Mouse (Mus musculus): ENCODE results near the gene Slc16a5. TPM values are rescaled to one million over a fixed set of nuclear protein-coding genes. Genes with fewer than 3 reads are reported as not detected.

Gene Slc16a5
- total RNA-seq, 2 experiments from 2014 or later, result 0.36 TPM; not detected in 1

- DNase-seq, result no peak
Observed at GRCm38 (mm10) chr11:115515021-115515420, 52.7 kb downstream of the Slc16a5 start.

GRCm38 (mm10) chr11:115516942-115517341 is 54.7 kb downstream of the Slc16a5 start:
- DNase-seq, result no peak

GRCm38 (mm10) chr11:115518693-115519092 is 56.4 kb downstream of the Slc16a5 start:
- DNase-seq, result no peak

- no peak for DNase-seq
Observed at GRCm38 (mm10) chr11:115519581-115519980, 57.3 kb downstream of the Slc16a5 start.

- DNase-seq, result no peak
Observed at GRCm38 (mm10) chr11:115520218-115520617, 57.9 kb downstream of the Slc16a5 start.

GRCm38 (mm10) chr11:115521080-115521479 is 58.8 kb downstream of the Slc16a5 start:
- DNase-seq, result no peak

GRCm38 (mm10) chr11:115522238-115522637 is 60.0 kb downstream of the Slc16a5 start:
- DNase-seq, result no peak

- DNase-seq, result no peak
Observed at GRCm38 (mm10) chr11:115522703-115523102, 60.4 kb downstream of the Slc16a5 start.

Small RNA genes within 50 kb of the gene (microRNA-seq; reads per million reads assigned to microRNA genes)
- 0 to 0.27 reads per million in 2 experiments for gene Mir3968

Other genes starting within 250 kb of the Slc16a5 start
- under 1 TPM; 0.27 to 0.41 TPM for gene Grin2c, start 195.2 kb upstream of the Slc16a5 start, total RNA-seq (2021)
- gene Fdxr, start 185.4 kb upstream of the Slc16a5 start, total RNA-seq (2021), result 10 to 100 TPM in 1 of 2 experiments, 1 to 10 TPM in 1; 9.8 to 10.1 TPM
- 1 to 10 TPM; 2.2 to 2.4 TPM for gene Fads6, start 164.8 kb upstream of the Slc16a5 start, total RNA-seq (2021)
- gene Otop2, start 155.3 kb upstream of the Slc16a5 start, total RNA-seq (2021), result not detected
- under 1 TPM in 1 of 2 experiments, not detected in 1; 0.10 TPM for gene Ush1g, start 140.4 kb upstream of the Slc16a5 start, total RNA-seq (2021)
- not detected for gene Otop3, start 127.7 kb upstream of the Slc16a5 start, total RNA-seq (2021)
- gene Hid1, start 94.7 kb upstream of the Slc16a5 start, total RNA-seq (2021), result 1 to 10 TPM; 2.4 to 3.6 TPM
- gene Cdr2l, start 80.6 kb upstream of the Slc16a5 start, total RNA-seq (2021), result 1 to 10 TPM; 4.4 to 4.5 TPM
- gene Mrpl58, start 58.7 kb upstream of the Slc16a5 start, total RNA-seq (2021), result 100 to 1,000 TPM; 140 to 166 TPM
- 1,000 to 10,000 TPM; 2,170 to 2,492 TPM for gene Atp5h, start 42.5 kb upstream of the Slc16a5 start, total RNA-seq (2021)
- 10 to 100 TPM; 30.1 to 31.0 TPM for gene Kctd2, start 42.3 kb upstream of the Slc16a5 start, total RNA-seq (2021)
- gene Trim80, start 21.9 kb upstream of the Slc16a5 start, total RNA-seq (2021), result not detected
- 1 to 10 TPM; 1.8 to 1.9 TPM for gene Armc7, start 13.2 kb downstream of the Slc16a5 start, total RNA-seq (2021)
- 10 to 100 TPM; 11.5 to 16.6 TPM for gene Nt5c, start 29.4 kb downstream of the Slc16a5 start, total RNA-seq (2021)
- gene Jpt1, start 51.9 kb downstream of the Slc16a5 start, total RNA-seq (2021), result 100 to 1,000 TPM; 114 to 148 TPM
- gene Sumo2, start 73.8 kb downstream of the Slc16a5 start, total RNA-seq (2021), result 100 to 1,000 TPM; 160 to 170 TPM
- 10 to 100 TPM; 18.3 to 20.0 TPM for gene Nup85, start 102.0 kb downstream of the Slc16a5 start, total RNA-seq (2021)
- gene Mrps7, start 141.5 kb downstream of the Slc16a5 start, total RNA-seq (2021), result 10 to 100 TPM; 81.0 to 83.5 TPM
- gene Gga3, start 141.6 kb downstream of the Slc16a5 start, total RNA-seq (2021), result 10 to 100 TPM; 16.1 to 19.0 TPM
- 10 to 100 TPM; 51.1 to 54.2 TPM for gene Mif4gd, start 150.5 kb downstream of the Slc16a5 start, total RNA-seq (2021)
- gene Slc25a19, start 165.8 kb downstream of the Slc16a5 start, total RNA-seq (2021), result 10 to 100 TPM; 35.3 to 38.3 TPM
- gene Grb2, start 246.1 kb downstream of the Slc16a5 start, total RNA-seq (2021), result 100 to 1,000 TPM in 1 of 2 experiments, 10 to 100 TPM in 1; 98.4 to 111 TPM